Mouse (Mus musculus) adrenal gland, postnatal 10 days (tissue): Measurements from ENCODE around the gene Gm28036. TPM values are rescaled to one million over a fixed set of nuclear protein-coding genes. Genes with fewer than 3 reads are reported as not detected.

Source experiments
- DNase-seq: peaks from one replicate; pipeline ENCODE4 v3.0.0; 2021; ENCODE audit warnings: mixed read lengths
- total RNA-seq, 2 experiments: library from RNA; stranded (reverse); gene quantifications; 2 replicates each; pipeline ENCODE4 v1.2.3; 2021

The Gm28036 gene
- total RNA-seq, 2 experiments from 2014 or later: 21.3 to 24.5 TPM

GRCm38 (mm10) chr2:156084541-156084940 lies 42.4 kb downstream of the Gm28036 start:
- DNase-seq: no peak

DNA sequence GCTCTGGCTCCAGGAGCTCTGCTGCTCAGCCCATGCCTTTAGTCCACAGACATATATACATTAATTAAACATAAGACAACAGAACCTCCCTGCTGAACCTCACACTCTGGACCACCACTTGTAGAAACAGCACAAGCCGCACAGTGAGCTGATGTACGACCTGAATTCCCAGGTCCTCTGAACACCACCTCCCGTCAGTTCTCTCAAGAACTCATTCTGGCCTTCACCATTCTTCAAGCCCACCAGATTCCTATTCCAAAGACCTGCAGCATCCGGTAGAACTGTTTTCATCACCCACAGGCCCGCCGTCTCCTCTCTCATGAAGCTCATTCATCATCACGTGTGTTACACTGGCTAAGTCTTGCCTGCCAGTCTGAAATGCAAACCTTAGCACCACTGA lies 46.5 kb downstream of the Gm28036 start:
- no peak for DNase-seq

DNA sequence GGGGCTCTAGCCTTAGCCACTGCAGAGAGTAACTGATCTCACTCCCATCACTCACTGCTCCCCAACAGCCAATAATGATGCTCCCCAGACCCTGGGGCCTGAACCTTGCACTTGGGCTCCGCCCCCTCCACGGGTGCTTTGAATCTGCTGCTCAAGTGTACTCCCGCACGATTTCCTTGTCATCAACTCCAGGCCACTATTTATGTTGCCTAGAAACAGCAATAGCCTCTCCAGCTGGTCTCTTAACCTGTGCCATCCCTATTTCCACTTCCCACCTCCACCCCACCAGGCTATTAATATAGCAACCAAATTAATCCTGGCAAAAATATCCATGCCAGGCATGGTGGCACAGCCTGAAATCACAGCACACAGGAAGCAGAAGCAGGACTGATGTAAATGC lies 47.2 kb downstream of the Gm28036 start:
- DNase-seq: no peak

DNA sequence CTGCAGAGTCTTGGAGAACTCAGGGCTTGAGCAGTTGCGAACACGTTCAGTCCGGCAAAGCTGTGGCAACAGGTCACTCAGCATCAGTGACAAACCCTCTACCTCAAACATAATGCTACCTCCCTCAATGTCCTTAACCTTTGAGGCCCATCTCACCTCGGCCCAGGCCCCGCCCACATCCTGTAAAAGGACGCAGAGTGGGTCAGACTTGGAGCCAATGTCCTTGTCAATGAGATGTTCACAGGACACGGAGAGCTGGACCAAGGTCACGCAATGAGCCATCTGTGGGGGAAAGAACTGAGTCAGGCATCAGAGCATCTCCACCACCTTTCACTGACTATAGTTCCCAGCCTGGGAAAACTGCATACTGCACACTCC lies 47.7 kb downstream of the Gm28036 start:
- DNase-seq: peak; percentile 52

GRCm38 (mm10) chr2:156078421-156079182 lies 48.3 kb downstream of the Gm28036 start:
- DNase-seq: no peak

GRCm38 (mm10) chr2:156077461-156077860 lies 49.4 kb downstream of the Gm28036 start:
- no peak for DNase-seq

GRCm38 (mm10) chr2:156073725-156074124 lies 53.2 kb downstream of the Gm28036 start:
- DNase-seq: no peak

DNA sequence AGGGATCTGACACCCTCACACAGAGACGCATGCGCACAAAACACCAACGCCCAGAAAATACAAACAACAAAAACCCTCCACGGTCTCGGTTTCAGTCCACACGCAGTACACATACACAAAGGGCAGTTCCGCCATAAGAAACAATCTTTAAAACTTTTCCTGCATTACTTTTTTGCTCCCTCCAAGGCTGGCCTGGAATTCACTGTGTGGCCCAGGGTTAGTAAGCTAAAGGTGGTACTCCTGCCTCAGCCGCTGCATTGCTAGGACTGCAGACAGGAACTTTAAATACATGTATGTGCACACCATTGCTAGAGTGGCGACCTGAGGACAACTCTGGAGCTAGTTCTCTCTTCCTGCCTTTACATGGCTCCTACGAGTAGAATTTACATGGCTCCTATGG lies 55.7 kb downstream of the Gm28036 start:
- DNase-seq: no peak

GRCm38 (mm10) chr2:156067916-156068315 lies 59.0 kb downstream of the Gm28036 start:
- no peak for DNase-seq

- no peak for DNase-seq
Observed at GRCm38 (mm10) chr2:156066126-156066525, 60.8 kb downstream of the Gm28036 start.

DNA sequence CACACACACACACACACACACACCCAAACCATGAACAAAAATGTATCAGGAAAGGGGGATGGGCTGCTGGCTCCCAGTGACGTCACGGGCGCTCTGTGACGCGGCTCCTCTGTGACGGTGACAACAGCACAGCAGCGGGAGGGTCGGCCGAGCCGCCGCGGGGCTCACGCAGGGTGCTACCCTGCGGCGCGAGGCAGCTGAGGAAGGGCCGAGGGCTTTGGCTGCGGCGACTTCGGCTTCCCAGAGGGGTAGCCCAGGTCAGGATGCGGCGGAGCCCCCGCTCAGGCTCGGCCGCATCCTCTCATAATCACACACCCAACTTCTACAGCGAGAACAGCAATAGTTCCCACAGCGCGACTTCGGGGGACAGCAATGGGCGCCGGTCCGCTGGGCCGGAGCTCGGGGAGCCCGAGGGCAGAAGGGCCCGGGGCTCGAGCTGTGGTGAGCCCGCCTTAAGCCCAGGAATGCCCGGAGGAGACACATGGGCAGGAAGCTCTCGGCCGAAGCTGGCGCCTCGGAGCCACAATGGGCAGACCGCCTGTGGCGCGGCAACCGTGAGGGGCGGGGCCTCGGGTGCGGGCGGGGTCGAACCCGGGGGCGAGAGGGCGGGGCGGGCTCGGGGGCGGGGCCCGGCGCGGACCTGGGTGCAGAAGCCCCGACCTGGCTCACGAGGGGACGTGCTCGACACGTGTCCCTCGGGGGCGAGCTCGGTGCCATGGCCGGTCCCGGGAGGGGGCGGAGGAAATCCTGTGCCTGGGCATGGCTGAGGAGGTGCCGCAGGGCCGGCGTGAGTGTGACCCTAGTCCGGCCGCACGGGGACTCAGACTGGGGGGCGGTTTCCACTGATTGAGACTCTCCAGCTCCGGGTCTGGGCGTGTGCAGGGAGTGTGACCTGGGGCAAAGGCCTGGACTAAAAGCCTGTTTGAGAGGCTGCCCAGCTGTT lies 61.5 kb downstream of the Gm28036 start, which contains the start of gene Spag4:
Gene Spag4, plus strand, starts transcription at position 77 of the 943 bp plus-strand sequence.
- DNase-seq: peak; percentile 92

GRCm38 (mm10) chr2:156052816-156053215 lies 74.1 kb downstream of the Gm28036 start, which contains the start of gene Fer1l4:
Gene Fer1l4 (minus strand): TSS chr2:156052947.
- no peak for DNase-seq

DNA sequence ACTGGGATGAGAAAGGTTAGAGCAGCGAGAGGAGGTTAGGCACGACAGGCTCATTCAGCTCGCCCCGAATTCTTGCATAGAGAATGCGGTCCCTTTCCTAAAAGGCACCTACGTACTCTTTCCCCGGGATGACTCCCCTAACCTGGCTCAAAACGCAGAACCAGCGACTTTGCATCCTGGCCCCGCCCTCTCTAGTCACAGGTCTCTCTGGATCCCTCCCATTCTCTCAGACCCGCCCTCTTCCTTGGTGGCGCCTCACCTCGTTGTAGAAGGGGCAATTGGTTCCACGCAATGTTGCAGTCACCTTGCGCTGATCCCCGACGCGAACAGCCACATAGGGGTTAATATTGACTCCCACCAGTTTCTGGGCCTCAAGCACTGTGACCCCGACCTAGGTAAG lies 79.0 kb downstream of the Gm28036 start:
- DNase-seq: no peak

DNA sequence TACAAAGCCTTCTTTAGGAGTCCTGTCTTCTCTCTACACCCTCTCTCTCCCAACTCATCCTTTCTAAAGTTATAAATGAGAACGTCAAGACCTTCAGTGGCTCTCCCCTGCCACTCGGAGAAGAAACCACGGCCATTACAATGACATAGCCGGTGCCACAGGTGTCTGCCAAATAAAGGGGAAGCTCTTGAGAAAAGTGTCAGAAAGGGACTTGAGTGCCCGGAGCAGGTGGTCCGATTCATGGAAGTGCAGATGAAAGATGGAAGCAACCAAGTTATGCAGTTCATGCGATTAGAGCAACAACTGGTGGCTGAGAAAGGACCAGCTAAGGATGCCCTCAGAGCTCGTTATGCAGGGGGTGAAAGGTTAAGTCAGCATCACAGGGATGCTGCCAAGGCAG lies 84.0 kb downstream of the Gm28036 start:
- no peak for DNase-seq

DNA sequence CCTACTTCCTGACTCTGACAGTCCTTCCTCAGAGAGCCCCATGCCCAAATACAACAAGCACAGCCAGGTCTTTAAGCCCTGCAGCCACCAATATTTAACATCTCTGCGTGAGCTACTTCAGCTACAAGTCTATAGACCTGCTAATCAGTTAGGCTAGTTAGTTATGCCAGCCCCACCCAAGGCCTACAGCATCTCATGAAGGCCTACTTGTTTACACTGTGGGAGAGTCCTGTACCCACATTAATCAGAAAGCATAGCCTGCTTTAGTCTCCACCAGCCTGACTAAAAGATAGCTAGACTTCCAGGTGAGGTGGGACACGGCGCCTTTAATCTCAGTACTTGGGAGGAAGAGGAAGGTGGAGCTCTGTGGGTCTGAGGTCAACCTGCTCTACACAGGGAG lies 87.5 kb downstream of the Gm28036 start:
- no peak for DNase-seq

- no peak for DNase-seq
Observed at GRCm38 (mm10) chr2:156025482-156025881, 101.4 kb downstream of the Gm28036 start.

Other genes starting within 250 kb of the Gm28036 start
- gene Uqcc1, start 196.8 kb downstream of the Gm28036 start, total RNA-seq: 100 to 1,000 TPM; 126 to 179 TPM
- gene Gm15557, start 186.4 kb downstream of the Gm28036 start, total RNA-seq: not detected
- gene Gdf5, start 181.7 kb downstream of the Gm28036 start, total RNA-seq: 1 to 10 TPM; 1.6 to 3.5 TPM
- gene Cep250, start 170.6 kb downstream of the Gm28036 start, total RNA-seq: 10 to 100 TPM; 12.9 to 17.0 TPM
- gene 6430550D23Rik, start 119.1 kb downstream of the Gm28036 start, total RNA-seq: 1 to 10 TPM; 2.8 to 4.3 TPM
- 100 to 1,000 TPM; 164 to 172 TPM for gene Ergic3, start 119.0 kb downstream of the Gm28036 start, total RNA-seq
- not detected for gene Fer1l4, start 74.1 kb downstream of the Gm28036 start, total RNA-seq
- 1 to 10 TPM; 4.1 to 4.7 TPM for gene Spag4, start 61.9 kb downstream of the Gm28036 start, total RNA-seq
- 10 to 100 TPM; 44.4 to 47.5 TPM for gene Cpne1, start 15.1 kb downstream of the Gm28036 start, total RNA-seq
- 10 to 100 TPM; 23.3 to 25.0 TPM for gene Rbm12, start 15.1 kb downstream of the Gm28036 start, total RNA-seq
- 100 to 1,000 TPM; 406 to 407 TPM for gene Romo1, start 16.9 kb upstream of the Gm28036 start, total RNA-seq
- 10 to 100 TPM; 72.0 to 78.8 TPM for gene Nfs1, start 17.1 kb upstream of the Gm28036 start, total RNA-seq
- gene Rbm39, start 53.1 kb upstream of the Gm28036 start, total RNA-seq: 100 to 1,000 TPM; 286 to 394 TPM
- 10 to 100 TPM; 35.9 to 38.0 TPM for gene Phf20, start 69.4 kb upstream of the Gm28036 start, total RNA-seq
- gene Cnbd2, start 185.2 kb upstream of the Gm28036 start, total RNA-seq: 1 to 10 TPM; 1.5 to 2.0 TPM
- 10 to 100 TPM; 96.3 to 98.8 TPM for gene Scand1, start 185.6 kb upstream of the Gm28036 start, total RNA-seq